Mouse (Mus musculus) neural tube, embryonic 12.5 days (tissue): ENCODE measurements around the gene Phf12. TPM values are rescaled to one million over a fixed set of nuclear protein-coding genes. Genes with fewer than 3 reads are reported as not detected.
A peak's percentile ranks its signal among the peaks of the same experiment; 100 is the strongest.

ENCODE experiments used
- ATAC-seq: fragments of 200-750 bp; cut with Nextera tagmentation; 2 replicates; pipeline ENCODE4 v1.8.0; 2017; ENCODE audit warnings: low read depth, mild to moderate bottlenecking, moderate TSS enrichment, moderate library complexity; ENCODE audit not compliant: low FRiP score
- H3K27ac ChIP-seq: fragments of 300-500 bp; sonication (generic); 2 replicates; pipeline ENCODE4 v1.5.1; 2016
- H3K27me3 ChIP-seq: fragments of 300-500 bp; sonication (generic); replicated peaks from 2 replicates; pipeline ENCODE4 v1.6.1; 2016; ENCODE audit warnings: mild to moderate bottlenecking
- H3K36me3 ChIP-seq: fragments of 300-500 bp; sonication (generic); 2 replicates; pipeline ENCODE4 v1.6.1; 2016; ENCODE audit warnings: mild to moderate bottlenecking
- H3K4me1 ChIP-seq: fragments of 300-500 bp; sonication (generic); 2 replicates; pipeline ENCODE4 v1.6.1; 2016
- H3K4me2 ChIP-seq: fragments of 300-500 bp; sonication (generic); replicated peaks from 2 replicates; pipeline ENCODE4 v1.6.1; 2016; ENCODE audit warnings: mild to moderate bottlenecking
- H3K4me3 ChIP-seq: fragments of 300-500 bp; sonication (generic); 2 replicates; pipeline ENCODE4 v1.5.1; 2016
- H3K9ac ChIP-seq: fragments of 300-500 bp; sonication (generic); 2 replicates; pipeline ENCODE4 v1.6.1; 2016; ENCODE audit warnings: mild to moderate bottlenecking
- H3K9me3 ChIP-seq: fragments of 300-500 bp; sonication (generic); 2 replicates; pipeline ENCODE4 v1.6.1; 2016; ENCODE audit warnings: mild to moderate bottlenecking
- WGBS: fragments of 180-500 bp; shearing (Covaris S2); methylation state at CpG from one replicate; pipeline ENCODE4 v1.1.7; 2016; 5-methylcytosine and 5-hydroxymethylcytosine counted together
- polyA plus RNA-seq: library from polyadenylated mRNA; unstranded; fragments of >200 nt; fragmentation: Nextera tagmentation; extraction: Ambion mirVana; gene quantifications from 2 replicates; pipeline ENCODE4 v1.2.1, GENCODE M21; 2016

Phf12 gene
- polyA plus RNA-seq, 1 experiment from 2014 or later, result 29.5 TPM

- WGBS, result 38% methylated on average over 4 of the region's 4 CpGs
- Histone ChIP-seq H3K27me3 (peaks cover 61% of the 10 kb centered on the region), H3K4me1 (peaks cover 7% of the 10 kb centered on the region; the same call in 1 of the 2 replicates), H3K9ac (no peak overlapping the region), H3K27ac (no peak overlapping the region), H3K9me3 (no peaks in the 10 kb centered on the region), H3K36me3 (no peaks in the 10 kb centered on the region; the same call in 1 of the 2 replicates), H3K4me2 (no peak overlapping the region), H3K4me3 (no peak overlapping the region)
- no peak for ATAC-seq
Observed at GRCm38 (mm10) chr11:77975873-77976272, 6.7 kb upstream of the Phf12 start.

GRCm38 (mm10) chr11:77978161-77978560, 4.4 kb upstream of the Phf12 start:
- H3K36me3 ChIP-seq, result no peaks in the 10 kb centered on the region; the same call in 1 of the 2 replicates

GRCm38 (mm10) chr11:77979221-77979809, 3.2 kb upstream of the Phf12 start:
- Histone ChIP-seq H3K27me3 (peaks cover 37% of the 10 kb centered on the region), H3K9ac (no peak overlapping the region), H3K9me3 (no peaks in the 10 kb centered on the region), H3K36me3 (no peaks in the 10 kb centered on the region; the same call in 1 of the 2 replicates), H3K27ac (no peak overlapping the region), H3K4me1 (peaks cover 7% of the 10 kb centered on the region; the same call in 1 of the 2 replicates), H3K4me3 (no peak overlapping the region), H3K4me2 (no peak overlapping the region)
- WGBS, result 82% methylated on average over 8 of the region's 8 CpGs
- no peak for ATAC-seq

More at GRCm38 (mm10) chr11:77978161-77978560, 4.4 kb upstream of the Phf12 start:
- Histone ChIP-seq H3K27ac (no peak overlapping the region), H3K4me3 (no peak overlapping the region), H3K9ac (no peak overlapping the region), H3K27me3 (peaks cover 49% of the 10 kb centered on the region), H3K4me2 (no peak overlapping the region), H3K9me3 (no peaks in the 10 kb centered on the region), H3K4me1 (peaks cover 7% of the 10 kb centered on the region; the same call in 1 of the 2 replicates)
- no peak for ATAC-seq
- WGBS, result 84% methylated on average over 6 of the region's 6 CpGs

- Histone ChIP-seq H3K9me3 (no peaks in the 10 kb centered on the region), H3K36me3 (no peaks in the 10 kb centered on the region; the same call in 1 of the 2 replicates), H3K4me3 (no peak overlapping the region), H3K27me3 (peaks cover 27% of the 10 kb centered on the region), H3K4me2 (peak overlapping the region; percentile 88), H3K4me1 (peaks cover 13% of the 10 kb centered on the region), H3K27ac (no peak overlapping the region), H3K9ac (no peak overlapping the region)
- no peak for ATAC-seq
- 35% methylated on average over 11 of the region's 11 CpGs for WGBS
Observed at GRCm38 (mm10) chr11:77980281-77981204, 2.0 kb upstream of the Phf12 start.

- peak overlapping the region; percentile 93 for H3K27ac ChIP-seq
- H3K4me3 ChIP-seq, result peak overlapping the region; percentile 100
- peak overlapping the region; percentile 88 for H3K4me2 ChIP-seq
- H3K4me1 ChIP-seq, result peaks cover 16% of the 10 kb centered on the region
- H3K9me3 ChIP-seq, result no peaks in the 10 kb centered on the region
- under 1% methylated on average over 29 of the region's 29 CpGs for WGBS
- H3K9ac ChIP-seq, result 0 out of 2 replicates have a peak overlapping the region, but pooled peaks have one; percentile 38
- H3K36me3 ChIP-seq, result peaks cover 3% of the 10 kb centered on the region; the same call in 1 of the 2 replicates
- H3K27me3 ChIP-seq, result peaks cover 19% of the 10 kb centered on the region
- peak; percentile 89 for ATAC-seq
Observed at GRCm38 (mm10) chr11:77981609-77982440, 729 bp upstream of the Phf12 start.

- peaks cover 6% of the 10 kb centered on the region for H3K36me3 ChIP-seq
- peak overlapping the region; percentile 100 for H3K4me3 ChIP-seq
- H3K9ac ChIP-seq, result peak overlapping the region; percentile 100
- under 1% methylated on average over 29 of the region's 32 CpGs for WGBS
- H3K4me2 ChIP-seq, result peak overlapping the region; percentile 88
- ATAC-seq, result no peak
- H3K4me1 ChIP-seq, result peaks cover 16% of the 10 kb centered on the region
- peaks cover 5% of the 10 kb centered on the region; the same call in 1 of the 2 replicates for H3K27me3 ChIP-seq
- H3K9me3 ChIP-seq, result no peaks in the 10 kb centered on the region
- H3K27ac ChIP-seq, result peak overlapping the region; percentile 86
Observed at GRCm38 (mm10) chr11:77983191-77983936, 810 bp downstream of the Phf12 start.

- ATAC-seq, result no peak
- WGBS, result under 1% methylated on average over 59 of the region's 63 CpGs
- peak overlapping the region; percentile 88 for H3K4me2 ChIP-seq
- H3K4me1 ChIP-seq, result peaks cover 16% of the 10 kb centered on the region
- no peaks in the 10 kb centered on the region for H3K27me3 ChIP-seq
- peak overlapping the region; percentile 100 for H3K4me3 ChIP-seq
- H3K27ac ChIP-seq, result peak overlapping the region; percentile 86
- H3K36me3 ChIP-seq, result peaks cover 14% of the 10 kb centered on the region
- peak overlapping the region; percentile 100 for H3K9ac ChIP-seq
- no peaks in the 10 kb centered on the region for H3K9me3 ChIP-seq
Observed at GRCm38 (mm10) chr11:77983937-77984835, 1.6 kb downstream of the Phf12 start.

- peak overlapping the region; percentile 88 for H3K4me2 ChIP-seq
- peak overlapping the region; percentile 100 for H3K4me3 ChIP-seq
- no peaks in the 10 kb centered on the region for H3K27me3 ChIP-seq
- no peaks in the 10 kb centered on the region for H3K9me3 ChIP-seq
- peak overlapping the region; percentile 86 for H3K27ac ChIP-seq
- WGBS, result 1% methylated on average over 13 of the region's 13 CpGs
- H3K9ac ChIP-seq, result peak overlapping the region; percentile 100
- peaks cover 18% of the 10 kb centered on the region for H3K36me3 ChIP-seq
- ATAC-seq, result no peak
- H3K4me1 ChIP-seq, result peaks cover 16% of the 10 kb centered on the region
Observed at GRCm38 (mm10) chr11:77984836-77985231, 2.3 kb downstream of the Phf12 start.

GRCm38 (mm10) chr11:77985541-77986065, 3.0 kb downstream of the Phf12 start:
- Histone ChIP-seq H3K27ac (peak overlapping the region; percentile 86; the same call in 1 of the 2 replicates), H3K9ac (peak overlapping the region; percentile 100; the same call in 1 of the 2 replicates), H3K4me3 (peak overlapping the region; percentile 100), H3K4me1 (peaks cover 10% of the 10 kb centered on the region), H3K27me3 (no peaks in the 10 kb centered on the region), H3K4me2 (peak overlapping the region; percentile 88), H3K9me3 (no peaks in the 10 kb centered on the region), H3K36me3 (peaks cover 18% of the 10 kb centered on the region)
- ATAC-seq, result no peak
- WGBS, result 92% methylated on average over 3 of the region's 3 CpGs

GRCm38 (mm10) chr11:77989071-77989690, 6.6 kb downstream of the Phf12 start:
- 93% methylated on average over 13 of the region's 13 CpGs for WGBS
- Histone ChIP-seq H3K9ac (no peak overlapping the region), H3K27me3 (no peaks in the 10 kb centered on the region), H3K36me3 (peaks cover 23% of the 10 kb centered on the region), H3K9me3 (no peaks in the 10 kb centered on the region), H3K27ac (no peak overlapping the region), H3K4me1 (peaks cover 9% of the 10 kb centered on the region), H3K4me3 (no peak overlapping the region), H3K4me2 (no peak overlapping the region)
- ATAC-seq, result no peak
